Mouse (Mus musculus): Measurements from ENCODE around the gene Tns2.

Gene Tns2

DNA sequence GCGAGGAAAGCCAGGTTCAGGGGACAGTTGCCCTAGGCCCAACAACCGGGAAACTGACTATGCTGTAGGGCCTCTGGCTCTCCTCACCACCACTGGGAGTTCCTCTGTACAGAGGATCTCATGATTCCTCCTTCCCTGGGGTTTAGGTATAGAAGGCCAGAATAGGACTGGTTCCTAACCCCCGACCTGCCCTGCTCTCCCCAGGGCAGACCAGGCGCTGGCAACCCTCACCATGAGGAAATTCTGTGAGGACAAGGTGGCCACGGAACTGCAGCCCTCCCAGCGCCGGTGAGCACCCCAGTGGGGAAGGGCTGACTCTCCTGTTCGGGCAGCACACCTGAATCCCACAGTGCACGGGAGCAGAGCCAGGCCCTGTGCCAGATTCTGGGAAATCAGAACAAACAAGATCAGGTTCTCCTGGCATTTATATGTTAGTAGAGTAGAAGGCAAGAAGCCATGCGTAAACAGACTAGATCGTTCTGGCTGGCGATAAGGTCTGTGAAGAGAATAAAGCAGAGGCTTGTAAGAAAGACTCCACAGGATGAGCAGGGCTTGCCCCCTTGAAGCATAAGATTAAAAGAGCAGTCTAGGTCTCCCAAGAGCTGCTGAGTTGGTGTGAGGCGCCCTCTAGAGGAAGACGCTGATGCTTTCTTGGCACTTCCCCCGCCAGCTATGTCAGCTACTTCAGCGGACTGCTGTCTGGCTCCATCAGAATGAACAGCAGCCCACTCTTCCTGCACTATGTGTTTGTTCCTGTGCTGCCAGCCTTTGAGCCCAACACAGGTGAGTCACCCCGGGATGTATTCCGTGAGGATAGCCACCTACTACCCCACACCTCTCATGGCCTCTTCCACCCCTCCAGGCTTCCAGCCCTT lies 8.7 kb downstream of the Tns2 start:
- DNase-seq (ENCODE audit: low read depth, low spot score): peak; percentile 90

DNA sequence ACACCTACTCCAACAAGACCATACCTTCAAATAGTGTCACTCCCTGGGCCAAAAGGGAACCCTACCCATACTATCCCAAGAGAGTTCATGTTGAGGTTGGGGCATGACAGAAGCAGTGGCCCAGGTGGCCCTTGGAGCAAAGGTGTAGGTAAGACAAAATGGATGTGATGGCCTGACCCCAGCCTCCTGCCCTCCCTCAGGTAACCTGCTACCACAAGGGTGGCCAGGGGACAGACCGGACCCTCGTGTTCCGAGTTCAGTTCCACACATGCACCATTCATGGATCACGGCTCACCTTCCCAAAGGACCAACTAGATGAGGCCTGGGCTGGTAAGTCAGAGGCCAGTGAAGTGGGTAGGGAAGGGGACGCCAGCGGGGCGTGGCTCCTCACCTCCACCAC lies 10.1 kb downstream of the Tns2 start:
- no peak for DNase-seq (ENCODE audit: low read depth, low spot score)

DNA sequence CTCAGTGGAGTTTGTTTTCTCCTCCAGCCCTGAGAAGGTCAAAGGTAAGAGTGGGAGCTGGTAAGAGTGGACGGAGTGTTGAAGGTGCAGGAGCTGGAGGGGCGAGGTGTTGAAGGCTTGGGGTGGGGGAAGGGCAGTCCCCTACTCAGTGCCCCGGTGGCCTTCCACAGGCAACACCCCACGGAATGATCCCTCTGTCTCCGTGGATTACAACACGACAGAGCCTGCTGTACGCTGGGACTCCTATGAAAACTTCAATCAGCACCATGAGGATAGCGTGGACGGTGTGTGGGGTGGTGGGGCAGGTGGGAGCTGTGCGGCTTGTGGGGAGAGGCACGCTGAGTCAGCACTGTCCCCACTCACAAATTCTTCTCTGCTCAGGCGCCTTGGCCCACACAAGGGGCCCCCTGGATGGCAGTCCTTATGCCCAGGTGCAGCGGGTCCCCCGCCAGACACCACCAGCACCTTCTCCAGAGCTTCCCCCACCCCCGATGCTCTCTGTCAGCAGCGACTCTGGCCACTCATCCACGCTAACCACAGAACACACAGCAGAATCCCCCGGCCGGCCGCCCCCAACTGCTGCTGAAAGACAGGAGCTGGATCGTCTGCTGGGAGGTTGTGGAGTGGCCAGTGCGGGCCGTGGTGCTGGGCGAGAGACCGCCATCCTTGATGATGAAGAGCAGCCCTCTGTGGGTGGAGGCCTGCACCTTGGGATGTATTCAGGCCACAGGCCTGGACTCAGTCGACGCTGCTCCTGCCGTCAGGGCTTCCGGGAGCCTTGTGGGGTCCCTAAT lies 10.7 kb downstream of the Tns2 start:
- no peak for DNase-seq (ENCODE audit: low read depth, low spot score)

DNA sequence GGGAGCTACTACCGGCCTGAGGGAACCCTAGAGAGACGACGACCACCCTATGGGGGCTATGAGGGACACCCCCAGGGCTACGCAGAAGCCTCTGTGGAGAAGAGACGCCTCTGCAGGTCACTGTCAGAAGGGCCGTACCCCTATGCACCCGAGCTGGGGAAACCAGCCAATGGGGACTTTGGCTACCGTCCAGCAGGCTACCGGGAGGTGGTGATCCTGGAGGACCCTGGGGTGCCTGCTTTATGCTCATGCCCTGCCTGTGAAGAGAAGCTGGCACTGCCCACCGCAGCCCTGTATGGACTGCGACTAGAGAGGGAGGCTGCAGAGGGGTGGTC lies 11.2 kb downstream of the Tns2 start:
- DNase-seq (ENCODE audit: low read depth, low spot score): no peak

DNA sequence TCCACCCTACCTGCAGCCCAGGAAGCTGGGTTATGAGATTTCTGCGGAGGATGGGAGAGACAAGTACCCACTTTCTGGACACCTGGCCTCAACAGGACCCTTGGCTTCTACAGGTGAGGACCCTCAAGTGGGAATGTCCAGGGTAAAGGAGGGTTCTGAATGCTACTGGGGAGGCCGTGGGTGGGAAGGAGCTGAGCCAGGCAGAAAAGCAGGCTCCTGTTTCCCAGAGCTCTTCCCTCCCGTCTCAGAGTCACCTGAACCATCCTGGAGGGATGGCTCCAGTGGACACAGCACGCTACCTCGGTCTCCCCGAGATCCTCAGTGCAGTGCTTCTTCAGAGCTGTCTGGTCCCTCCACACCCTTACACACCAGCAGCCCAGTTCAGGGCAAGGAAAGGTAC lies 12.0 kb downstream of the Tns2 start:
- no peak for DNase-seq (ENCODE audit: low read depth, low spot score)

DNA sequence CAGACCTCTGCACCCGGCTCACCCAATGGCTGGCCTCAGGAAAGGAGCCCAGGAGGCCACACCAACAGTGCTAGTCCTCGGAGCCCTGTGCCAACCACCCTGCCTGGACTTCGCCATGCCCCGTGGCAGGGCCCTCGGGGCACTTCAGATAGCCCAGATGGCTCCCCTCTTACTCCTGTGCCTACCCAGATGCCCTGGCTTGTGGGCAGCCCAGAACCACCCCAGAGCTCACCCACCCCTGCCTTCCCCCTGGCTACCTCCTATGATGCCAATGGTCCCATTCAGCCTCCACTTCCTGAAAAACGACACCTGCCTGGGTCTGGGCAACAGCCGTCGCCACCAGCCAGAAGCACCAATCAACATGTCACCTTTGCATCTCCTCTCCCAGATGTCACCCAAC lies 12.6 kb downstream of the Tns2 start:
- no peak for DNase-seq (ENCODE audit: low read depth, low spot score)

DNA sequence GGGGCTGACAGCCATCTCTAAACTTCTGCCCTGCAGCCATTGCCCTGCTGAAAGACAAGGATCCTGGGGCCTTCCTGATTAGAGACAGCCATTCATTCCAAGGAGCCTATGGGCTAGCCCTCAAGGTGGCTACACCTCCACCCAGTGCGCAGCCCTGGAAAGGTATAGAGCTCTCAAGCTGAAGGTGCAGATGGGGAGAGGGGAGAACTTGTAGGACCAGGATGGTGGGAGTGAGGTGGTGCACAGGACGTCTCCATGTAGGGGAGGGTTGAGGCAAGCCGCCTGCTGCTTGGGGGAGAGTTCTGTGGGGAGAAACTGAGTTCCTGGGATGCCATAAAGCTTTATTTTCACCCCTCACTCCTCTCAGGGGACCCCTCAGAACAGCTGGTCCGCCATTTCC lies 13.5 kb downstream of the Tns2 start:
- DNase-seq (ENCODE audit: low read depth, low spot score): no peak

DNA sequence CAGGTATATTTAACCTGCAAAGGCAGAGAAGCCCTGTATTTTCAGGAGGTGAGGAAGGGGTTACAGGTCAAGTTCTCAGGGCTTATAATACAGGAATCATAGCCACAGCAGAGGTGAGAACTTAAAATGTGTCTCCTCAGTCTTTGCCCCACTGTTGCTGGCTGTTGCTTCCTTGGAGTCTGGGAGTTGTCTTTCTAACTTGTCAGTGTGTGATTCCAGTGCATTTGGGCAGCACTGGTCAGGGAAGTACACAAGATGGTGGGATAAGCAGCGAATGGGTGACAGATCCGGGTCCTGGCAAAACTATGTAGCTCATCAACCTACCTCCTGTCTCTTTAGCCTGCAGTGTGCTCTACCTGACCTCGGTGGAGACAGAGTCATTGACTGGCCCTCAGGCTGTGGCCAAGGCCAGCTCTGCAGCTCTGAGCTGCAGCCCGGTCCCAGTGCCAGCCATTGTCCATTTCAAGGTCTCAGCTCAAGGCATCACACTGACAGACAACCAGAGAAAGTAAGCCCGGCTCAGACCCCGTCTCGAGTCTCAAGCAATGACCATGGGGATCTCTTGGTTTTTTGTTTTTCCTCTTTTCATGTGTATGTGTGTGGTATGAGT lies 14.5 kb downstream of the Tns2 start:
- no peak for DNase-seq (ENCODE audit: low read depth, low spot score)

DNA sequence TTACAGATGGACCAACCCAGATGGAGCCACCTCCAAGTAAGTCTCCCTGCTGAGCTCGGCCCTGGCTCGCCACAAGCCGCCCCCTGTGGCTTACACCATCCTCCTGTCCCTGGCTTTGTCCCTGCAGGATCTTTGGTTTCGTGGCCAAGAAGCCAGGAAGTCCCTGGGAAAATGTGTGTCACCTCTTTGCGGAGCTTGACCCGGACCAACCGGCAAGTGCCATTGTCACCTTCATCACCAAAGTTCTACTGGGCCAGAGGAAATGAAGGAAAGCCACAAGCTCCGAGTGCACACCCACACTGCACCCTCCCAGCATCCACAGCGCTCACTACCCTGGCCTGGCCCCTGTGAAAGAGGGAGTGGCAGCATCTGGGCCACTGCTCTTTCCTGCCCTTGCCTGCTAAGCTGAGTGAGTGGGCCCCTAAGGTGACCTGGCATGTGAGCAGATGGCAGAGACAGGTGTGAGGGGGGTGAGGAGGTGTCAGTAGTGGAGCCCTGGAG lies 15.6 kb downstream of the Tns2 start:
- peak; percentile 73 for DNase-seq (ENCODE audit: low read depth, low spot score)

DNA sequence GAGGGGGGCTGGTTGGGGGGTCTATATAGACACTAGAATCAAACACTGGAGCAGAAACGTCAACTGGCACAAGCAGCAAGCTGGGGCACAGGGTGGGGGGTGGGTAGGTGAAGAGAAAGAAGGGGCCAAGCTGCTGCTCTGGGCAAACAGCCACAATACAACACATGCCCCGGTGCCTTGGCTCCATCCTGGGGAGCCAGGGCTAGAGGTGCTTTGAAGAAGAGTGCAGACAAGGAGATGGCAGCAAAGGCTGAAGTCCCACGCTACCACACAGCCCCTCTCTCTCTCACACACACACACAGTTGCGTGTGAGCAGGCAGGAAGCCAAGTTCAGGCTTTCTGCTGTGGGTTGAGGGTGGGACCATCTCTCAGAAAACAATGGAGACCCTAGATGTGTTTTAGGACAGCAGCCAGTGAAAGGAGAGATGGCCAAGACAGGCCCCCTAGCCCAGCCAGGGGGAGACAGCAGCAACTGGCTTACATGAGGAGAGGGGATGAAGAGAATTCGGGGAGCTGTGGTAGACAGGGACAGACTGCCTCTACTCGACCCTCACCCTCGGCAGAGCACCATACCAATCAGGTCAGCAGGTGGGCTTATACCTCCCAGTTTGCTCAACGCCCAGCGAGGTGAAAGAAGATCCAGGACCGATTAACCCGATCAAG lies 16.7 kb downstream of the Tns2 start:
- DNase-seq (ENCODE audit: low read depth, low spot score): no peak

DNA sequence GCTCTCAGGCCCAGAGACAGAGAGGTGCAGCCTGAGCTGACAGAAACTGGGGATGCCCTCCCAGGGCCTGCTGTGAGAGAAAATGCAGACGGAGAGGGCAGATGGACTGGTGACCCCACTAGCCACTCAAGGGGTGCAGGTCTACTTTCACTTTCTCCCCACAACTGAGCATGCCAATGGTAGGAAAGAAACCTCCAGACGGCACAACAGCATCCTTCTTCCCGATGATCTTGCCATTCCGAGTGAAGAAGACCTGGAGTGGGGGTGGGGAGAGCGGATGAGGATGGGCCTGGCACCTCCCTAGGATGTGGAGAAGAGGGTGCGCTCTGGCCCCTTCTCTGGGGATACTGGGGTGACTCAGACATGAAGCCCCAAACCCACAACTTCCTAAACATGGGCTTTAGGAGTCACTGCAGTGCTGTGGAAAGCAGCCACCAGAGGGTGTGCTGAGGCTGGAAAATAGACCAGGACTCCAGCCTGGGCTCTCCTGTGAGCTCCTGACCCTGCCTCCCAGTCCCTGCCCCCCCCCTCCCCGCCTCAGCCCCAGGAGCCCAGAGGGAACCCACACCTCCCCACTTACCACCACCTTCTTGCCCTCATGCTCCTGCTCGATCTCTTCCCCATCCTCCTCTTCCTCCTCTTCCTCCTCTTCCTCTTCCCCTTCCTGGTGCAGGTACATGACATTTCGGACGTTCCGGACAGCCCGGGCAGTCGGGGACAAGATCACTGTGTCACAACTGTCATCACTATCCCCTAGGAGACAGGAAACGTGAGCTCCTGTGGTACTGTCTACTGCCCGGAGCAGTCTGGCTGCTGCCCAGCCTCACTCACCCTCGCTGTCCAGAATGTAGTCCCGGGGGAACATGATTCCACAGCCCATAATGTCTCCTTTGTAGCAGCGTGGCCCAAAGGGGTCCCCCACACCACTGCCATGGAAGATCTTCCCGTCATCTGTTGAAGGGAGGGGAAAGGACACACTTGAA lies 17.5 kb downstream of the Tns2 start:
- DNase-seq (ENCODE audit: low read depth, low spot score): no peak

DNA sequence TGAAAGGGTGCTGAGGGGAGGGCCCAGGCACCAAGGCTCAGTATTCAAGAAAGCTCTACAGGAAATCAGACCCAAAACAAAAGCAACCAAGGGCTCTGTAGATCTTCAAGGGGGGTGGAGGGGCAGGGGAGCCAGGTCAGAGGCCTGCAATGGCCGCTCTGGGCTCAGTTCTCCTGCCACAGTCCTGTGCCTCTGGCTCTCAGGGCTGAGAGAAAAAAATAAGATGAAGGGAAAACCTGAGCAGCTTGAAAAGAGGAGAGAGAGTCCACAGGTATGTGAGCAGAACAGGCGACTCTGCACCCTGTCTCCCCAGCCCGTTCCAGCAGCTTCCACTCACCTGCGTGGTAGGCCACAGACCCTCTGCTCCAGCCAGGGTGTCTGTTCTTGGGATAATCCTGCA lies 18.4 kb downstream of the Tns2 start:
- no peak for DNase-seq (ENCODE audit: low read depth, low spot score)

DNA sequence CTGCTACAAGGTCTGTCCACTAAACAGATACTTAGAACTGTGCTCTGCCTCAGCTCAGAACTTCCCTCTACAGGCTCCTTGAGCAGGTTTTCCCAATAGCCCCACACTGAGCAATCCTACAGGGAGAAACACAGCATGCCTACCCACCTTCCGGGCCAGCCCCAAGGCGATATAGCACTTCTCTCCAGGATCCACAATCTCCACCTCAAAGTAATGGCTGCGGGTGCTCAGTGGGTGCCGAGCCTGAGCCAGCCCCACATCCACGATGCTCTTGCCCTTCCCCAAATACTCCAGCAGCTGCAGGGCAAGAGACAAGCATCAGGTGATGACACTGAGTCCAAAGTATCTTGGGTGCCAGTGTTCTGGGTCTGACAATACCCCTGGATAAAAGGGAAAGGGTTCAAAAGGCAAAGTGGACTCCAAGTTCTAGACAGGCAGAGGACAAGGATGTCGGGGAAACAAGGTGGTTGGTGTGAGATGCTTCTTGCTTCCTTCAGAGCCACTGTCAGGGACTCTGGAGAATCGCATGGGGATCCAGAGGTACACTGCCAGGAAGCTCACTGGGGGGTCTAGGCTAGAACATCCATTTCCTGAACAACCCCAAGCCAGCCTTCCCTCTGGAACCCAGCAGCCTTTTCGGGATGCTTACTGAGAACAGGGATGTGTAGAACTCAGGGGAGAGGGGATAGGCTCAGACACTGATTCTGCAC lies 19.1 kb downstream of the Tns2 start:
- no peak for DNase-seq (ENCODE audit: low read depth, low spot score)

DNA sequence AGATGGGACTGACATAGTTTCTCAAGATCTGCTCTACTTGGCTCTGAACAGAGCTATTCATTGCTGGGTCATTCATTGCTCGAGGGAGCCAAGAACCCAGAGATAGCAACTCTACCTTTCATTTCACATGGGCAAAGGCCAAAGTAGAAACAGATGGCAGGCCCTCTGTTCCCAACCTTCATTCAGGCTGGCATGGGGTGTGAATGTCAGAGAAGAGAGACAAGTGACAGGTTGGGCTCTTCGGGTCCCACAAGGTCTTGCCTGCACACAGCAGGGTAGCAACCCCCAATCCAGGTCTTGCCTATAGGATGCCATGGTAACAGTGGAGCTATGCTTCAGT lies 19.6 kb downstream of the Tns2 start:
- DNase-seq (ENCODE audit: low read depth, low spot score): no peak

DNA sequence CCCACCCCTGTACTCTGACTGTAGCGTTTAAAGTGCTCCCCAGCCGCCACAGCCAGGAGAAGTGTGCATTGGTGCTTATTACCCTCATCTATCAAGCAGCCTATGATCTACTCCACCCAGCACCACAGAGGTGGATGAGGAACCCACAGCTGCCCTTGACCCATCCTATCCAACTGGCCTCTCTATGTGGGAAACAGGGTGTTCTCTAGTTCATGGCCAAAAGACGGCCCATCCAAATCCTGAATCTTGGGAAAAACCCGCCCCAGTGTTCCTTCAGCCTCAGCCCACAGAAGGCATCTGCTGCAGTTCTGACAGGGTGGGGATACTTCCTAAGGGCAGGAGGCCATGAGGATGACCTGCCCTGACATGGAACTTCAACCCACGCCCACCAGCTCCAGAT lies 20.3 kb downstream of the Tns2 start:
- DNase-seq (ENCODE audit: low read depth, low spot score): no peak

DNA sequence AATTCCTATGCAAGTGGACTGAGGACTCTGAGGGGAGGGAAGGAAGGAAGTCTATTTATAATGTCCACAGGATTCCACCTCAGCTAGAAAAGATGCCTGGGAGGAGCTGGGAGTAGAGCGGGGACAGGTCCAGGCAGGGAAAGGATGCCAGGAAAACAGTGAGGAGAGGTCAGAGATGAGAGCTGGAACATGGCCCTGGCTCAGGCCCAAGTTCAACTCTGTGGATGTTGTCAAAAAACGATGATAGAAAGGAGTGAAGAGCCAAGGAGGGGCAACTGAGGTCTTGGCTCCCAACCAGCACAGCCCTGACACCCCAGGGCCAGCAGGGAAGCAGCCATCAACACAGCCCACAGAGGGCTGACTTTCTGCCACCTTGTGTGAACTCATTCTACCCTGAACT lies 26.1 kb downstream of the Tns2 start:
- DNase-seq (ENCODE audit: low read depth, low spot score): no peak

DNA sequence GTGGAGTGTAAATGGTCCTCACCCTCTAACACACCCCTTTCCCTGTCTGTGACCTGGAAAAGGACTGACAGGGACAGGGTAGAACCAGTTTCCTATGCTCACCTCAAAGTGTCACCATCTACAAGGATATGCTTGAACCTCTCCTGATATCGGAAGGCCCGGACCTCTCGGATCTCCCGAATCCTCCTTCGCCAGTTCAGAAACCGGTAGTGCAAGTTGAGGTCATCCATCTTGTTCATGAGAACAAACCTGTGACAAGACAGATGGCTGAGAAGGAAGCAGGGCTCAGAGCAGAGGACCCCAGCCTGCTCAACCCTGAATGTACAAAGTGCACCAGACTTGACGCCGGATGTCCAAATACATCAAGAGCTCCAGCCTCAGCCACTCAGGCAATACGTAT lies 33.1 kb downstream of the Tns2 start:
- no peak for DNase-seq (ENCODE audit: low read depth, low spot score)

DNA sequence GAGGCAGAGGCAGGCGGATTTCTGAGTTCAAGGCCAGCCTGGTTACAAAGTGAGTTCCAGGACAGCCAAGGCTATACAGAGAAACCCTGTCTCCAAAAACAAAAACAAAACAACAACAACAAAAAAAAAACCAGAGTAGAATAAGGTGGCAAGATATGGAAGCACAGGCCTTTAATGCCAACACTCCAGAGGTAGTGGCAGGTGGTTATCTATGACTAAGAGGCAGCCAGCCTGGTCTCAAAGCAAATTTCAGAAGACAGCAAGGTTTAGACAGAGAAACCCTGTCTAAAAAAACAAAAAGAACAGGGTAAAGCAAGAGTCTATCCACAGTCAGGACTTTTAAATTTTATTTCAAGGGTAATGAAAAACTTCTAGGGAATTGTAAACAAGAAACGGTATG lies 34.5 kb downstream of the Tns2 start:
- DNase-seq (ENCODE audit: low read depth, low spot score): no peak

DNA sequence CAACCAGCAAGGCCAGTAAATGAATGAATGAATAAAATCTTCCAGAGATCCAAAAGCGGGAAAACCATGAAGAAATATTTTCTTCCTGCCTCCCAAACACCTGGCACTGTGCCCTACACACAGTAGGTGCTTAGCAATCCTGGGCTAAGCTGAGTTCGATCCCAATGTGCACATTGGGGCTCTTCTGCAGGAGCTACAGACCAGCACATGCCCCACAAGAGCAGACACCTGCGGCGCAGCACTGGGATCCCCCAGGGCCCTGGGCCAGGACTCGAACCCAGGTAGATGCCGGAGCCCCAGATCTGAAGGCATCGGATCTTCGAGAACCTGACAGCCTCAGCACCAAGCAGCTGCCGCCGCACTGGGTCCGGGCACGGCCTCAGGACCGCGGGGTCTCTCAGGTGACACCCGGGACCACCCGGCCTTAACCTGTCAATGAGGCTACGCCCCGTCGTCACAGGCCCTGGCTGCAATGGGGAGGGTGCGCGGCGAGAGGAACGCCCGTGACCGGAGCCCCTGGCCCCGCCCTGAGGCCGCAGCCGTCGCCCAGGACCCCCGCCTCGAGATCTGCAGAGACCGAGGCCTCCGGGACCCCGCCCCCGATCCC lies 35.4 kb downstream of the Tns2 start:
- no peak for DNase-seq (ENCODE audit: low read depth, low spot score)

All from CD4-positive, CD25-positive, alpha-beta regulatory T cell, adult 2 months (primary cell).